Mouse (Mus musculus) hematopoietic stem cell, adult 5-6 weeks (primary cell): ENCODE results near the gene Nkain4. TPM values are rescaled to one million over a fixed set of nuclear protein-coding genes. Genes with fewer than 3 reads are reported as not detected.

Source experiments
- total RNA-seq: library from RNA; stranded (forward); fragments of 172-1452, 232-1000 nt; gene quantifications from 2 replicates; pipeline ENCODE4 v1.2.3, GENCODE M21; 2017

Nkain4 gene
- total RNA-seq, 1 experiment from 2014 or later, result not detected

Other genes starting within 250 kb of the Nkain4 start
- gene Dido1, start 244.7 kb downstream of the Nkain4 start, total RNA-seq, result 86.0 and 95.8 TPM in 2 replicates
- gene Gid8, start 244.6 kb downstream of the Nkain4 start, total RNA-seq, result 52.2 and 78.0 TPM in 2 replicates
- gene Slc17a9, start 229.4 kb downstream of the Nkain4 start, total RNA-seq, result 7.3 and 9.4 TPM in 2 replicates
- not detected in 2 replicates for gene Bhlhe23, start 177.8 kb downstream of the Nkain4 start, total RNA-seq
- gene Ythdf1, start 33.8 kb downstream of the Nkain4 start, total RNA-seq, result 32.6 and 33.7 TPM in 2 replicates
- gene Birc7, start 25.7 kb downstream of the Nkain4 start, total RNA-seq, result not detected in 2 replicates
- 27.6 and 44.8 TPM in 2 replicates for gene Arfgap1, start 12.5 kb upstream of the Nkain4 start, total RNA-seq
- gene Col20a1, start 31.8 kb upstream of the Nkain4 start, total RNA-seq, result 0.45 TPM in 1 of 2 replicates, not detected in the other
- not detected in 2 replicates for gene Chrna4, start 88.8 kb upstream of the Nkain4 start, total RNA-seq
- not detected in 2 replicates for gene Kcnq2, start 180.6 kb upstream of the Nkain4 start, total RNA-seq
- not detected in 2 replicates for gene Eef1a2, start 202.3 kb upstream of the Nkain4 start, total RNA-seq
- gene Ppdpf, start 232.5 kb upstream of the Nkain4 start, total RNA-seq, result 128 and 168 TPM in 2 replicates
- gene Ptk6, start 248.1 kb upstream of the Nkain4 start, total RNA-seq, result not detected in 2 replicates